Mouse (Mus musculus) forebrain, embryonic 14.5 days (tissue): Measurements from ENCODE around the gene Olfr324. TPM values are rescaled to one million over a fixed set of nuclear protein-coding genes. Genes with fewer than 3 reads are reported as not detected.
A peak's percentile ranks its signal among the peaks of the same experiment; 100 is the strongest.

Experiments
- ATAC-seq: fragments of 200-750 bp; cut with Nextera tagmentation; 2 replicates; pipeline ENCODE4 v1.8.0; 2017; ENCODE audit warnings: mild to moderate bottlenecking, moderate library complexity
- DNase-seq: peaks from one replicate; pipeline ENCODE4 v3.0.0-alpha.2; 2015; ENCODE audit warnings: low spot score
- H3K27ac ChIP-seq: fragments of 300-500 bp; sonication (generic); 2 replicates; pipeline ENCODE4 v1.5.1; 2014; ENCODE audit warnings: low read depth, mild to moderate bottlenecking, control low read depth, low read length, moderate library complexity
- H3K27me3 ChIP-seq: fragments of 300-500 bp; sonication (generic); replicated peaks from 2 replicates; pipeline ENCODE4 v1.6.1; 2014; ENCODE audit warnings: low read length, control low read depth, mixed read lengths; ENCODE audit not compliant: control insufficient read depth, insufficient read depth
- H3K36me3 ChIP-seq: fragments of 300-500 bp; sonication (generic); 2 replicates; pipeline ENCODE4 v1.6.1; 2014; ENCODE audit warnings: low read length, control low read depth; ENCODE audit not compliant: control insufficient read depth, insufficient read depth
- H3K4me1 ChIP-seq: fragments of 300-500 bp; sonication (generic); 2 replicates; pipeline ENCODE4 v1.6.1; 2014; ENCODE audit warnings: antibody characterized with exemption, low read length, control low read depth; ENCODE audit not compliant: control insufficient read depth, insufficient read depth
- H3K4me2 ChIP-seq: fragments of 300-500 bp; sonication (generic); 2 replicates; pipeline ENCODE4 v1.6.1; 2014; ENCODE audit warnings: mild to moderate bottlenecking, control low read depth, low read length
- H3K4me3 ChIP-seq: fragments of 300-500 bp; sonication (generic); 2 replicates; pipeline ENCODE4 v1.5.1; 2014; ENCODE audit warnings: low read depth, low read length, control low read depth
- H3K9ac ChIP-seq: fragments of 300-500 bp; sonication (generic); 2 replicates; pipeline ENCODE4 v1.6.1; 2014; ENCODE audit warnings: mild to moderate bottlenecking, low read length, control low read depth, moderate library complexity
- H3K9me3 ChIP-seq: fragments of 300-500 bp; sonication (generic); replicated peaks from 2 replicates; pipeline ENCODE4 v1.6.1; 2016; ENCODE audit warnings: low read length, control low read depth, mixed read lengths; ENCODE audit not compliant: control insufficient read depth
- WGBS: fragments of 180-500 bp; shearing (Covaris S2); extraction: QIAGEN DNeasy Blood & Tissue Kit; methylation state at CpG from one replicate; pipeline ENCODE4 v1.1.7; 2014; 5-methylcytosine and 5-hydroxymethylcytosine counted together
- polyA plus RNA-seq: library from polyadenylated mRNA; unstranded; fragments of >200 nt; fragmentation: Nextera tagmentation; extraction: Ambion mirVana; gene quantifications from 2 replicates; pipeline ENCODE4 v1.2.1, GENCODE M21; 2014

Gene Olfr324
- polyA plus RNA-seq = not detected in 2 replicates

DNA sequence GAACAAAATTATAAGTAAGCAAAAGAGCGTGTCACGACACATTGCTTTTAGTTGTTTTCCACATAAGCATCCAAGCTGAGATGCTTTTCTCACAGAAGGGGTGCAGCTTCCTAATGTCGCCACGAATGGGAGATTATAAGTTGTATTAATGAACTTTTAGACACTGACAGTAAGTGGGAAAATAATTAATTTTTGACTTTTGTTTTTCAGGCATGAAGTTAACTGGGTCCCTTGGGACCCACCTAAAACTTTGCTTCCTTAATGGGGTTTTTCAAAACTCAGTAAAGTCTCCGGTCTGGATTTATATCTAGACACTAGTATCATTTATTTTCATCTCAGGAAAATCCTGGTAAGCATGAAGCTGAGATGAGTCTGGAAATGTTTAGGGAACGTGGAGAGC lies at the start of gene Olfr324:
Gene Olfr324 (plus strand): TSS at position 301 of the 400 bp plus-strand sequence.
- Histone ChIP-seq H3K9ac (no peak within 1 kb of the TSS), H3K9me3 (no peaks in the 10 kb centered on the region), H3K36me3 (no peaks in the 10 kb centered on the region), H3K4me2 (no peak within 1 kb of the TSS), H3K4me1 (no peaks in the 10 kb centered on the region), H3K27ac (no peak within 1 kb of the TSS), H3K27me3 (no peaks in the 10 kb centered on the region), H3K4me3 (no peak within 1 kb of the TSS)
- no peak for ATAC-seq
- WGBS = 85% methylated on average over 6 of the region's 6 CpGs
- DNase-seq = no peak

DNA sequence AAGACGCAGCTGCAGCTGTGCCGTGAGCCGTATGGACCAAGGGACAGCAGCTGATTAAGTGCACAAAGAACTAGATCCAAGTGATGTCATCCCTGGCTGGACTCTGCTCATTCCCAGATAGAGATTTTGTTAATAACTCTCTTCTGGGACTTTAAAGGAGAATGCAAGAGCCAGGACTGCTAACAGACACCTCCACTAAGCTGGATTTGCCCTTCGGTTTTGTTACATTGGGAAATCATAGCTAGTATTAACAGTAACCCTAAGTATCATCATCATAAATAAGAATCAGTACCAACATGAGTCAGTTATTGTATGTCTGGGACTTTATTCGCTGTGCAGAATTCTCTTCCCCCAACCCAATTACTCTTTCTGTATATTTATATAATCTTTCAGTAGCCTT lies 48.6 kb upstream of the Olfr324 start, which contains the start of gene Olfr329-ps:
Gene Olfr329-ps (minus strand): TSS at position 101 of the 400 bp plus-strand sequence.
- Histone ChIP-seq H3K27me3 (no peaks in the 10 kb centered on the region), H3K4me3 (no peak within 1 kb of the TSS), H3K9ac (no peak within 1 kb of the TSS), H3K4me2 (no peak within 1 kb of the TSS), H3K36me3 (no peaks in the 10 kb centered on the region), H3K4me1 (no peaks in the 10 kb centered on the region), H3K27ac (no peak within 1 kb of the TSS), H3K9me3 (no peaks in the 10 kb centered on the region)
- DNase-seq (no peak), ATAC-seq (no peak)
- 88% methylated on average over 5 of the region's 5 CpGs for WGBS

DNA sequence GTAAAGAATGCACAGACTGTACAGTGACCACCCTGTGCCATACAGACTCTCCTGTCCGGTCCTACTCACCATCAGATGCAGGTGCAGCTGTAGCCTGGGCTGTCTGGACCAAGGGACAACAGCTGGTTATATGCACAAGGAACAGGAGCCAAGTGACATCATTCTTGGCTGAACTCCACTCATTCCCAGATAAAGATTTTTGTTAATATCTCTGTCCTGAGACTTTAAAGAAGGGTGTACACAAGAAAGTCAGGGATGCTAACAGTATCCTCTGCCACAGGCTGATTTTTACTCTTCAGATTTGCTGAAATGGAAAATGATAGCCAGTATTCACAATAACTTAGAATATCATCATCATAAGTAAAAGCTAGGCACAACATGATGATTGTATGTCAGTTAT lies 39.4 kb upstream of the Olfr324 start, which contains the start of gene Olfr328:
Gene Olfr328 (minus strand): TSS at position 101 of the 400 bp plus-strand sequence.
- ATAC-seq = no peak
- DNase-seq = no peak
- Histone ChIP-seq H3K27me3 (no peaks in the 10 kb centered on the region), H3K4me2 (no peak within 1 kb of the TSS), H3K36me3 (no peaks in the 10 kb centered on the region), H3K4me1 (no peaks in the 10 kb centered on the region), H3K4me3 (no peak within 1 kb of the TSS), H3K27ac (no peak within 1 kb of the TSS), H3K9me3 (no peaks in the 10 kb centered on the region), H3K9ac (no peak within 1 kb of the TSS)
- WGBS = 84% methylated on average over 1 of the region's 1 CpGs

DNA sequence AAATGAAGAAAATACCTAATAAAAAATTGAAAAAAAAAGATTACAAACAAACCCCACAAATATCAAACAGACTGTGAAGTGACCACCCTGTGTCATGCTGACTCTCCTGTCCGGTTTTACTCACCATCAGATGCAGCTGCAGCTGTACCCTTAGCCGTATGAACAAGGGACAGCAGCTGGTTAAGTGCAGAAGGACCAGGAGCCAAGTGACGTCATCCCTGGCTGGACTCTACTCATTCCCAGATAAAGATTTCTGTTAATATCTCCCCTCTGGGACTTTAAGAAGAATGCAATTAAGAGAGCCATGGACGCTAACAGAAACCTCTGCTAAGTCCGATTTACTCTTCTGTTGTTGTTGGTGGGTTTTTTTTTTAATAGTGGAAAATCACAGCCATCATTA lies 24.5 kb upstream of the Olfr324 start, which contains the start of gene Olfr224:
Gene Olfr224 (minus strand): TSS at position 149 of the 400 bp plus-strand sequence.
- ATAC-seq (no peak), DNase-seq (no peak)
- Histone ChIP-seq H3K27me3 (no peaks in the 10 kb centered on the region), H3K4me1 (no peaks in the 10 kb centered on the region), H3K4me2 (no peak within 1 kb of the TSS), H3K9ac (no peak within 1 kb of the TSS), H3K9me3 (no peaks in the 10 kb centered on the region), H3K36me3 (no peaks in the 10 kb centered on the region), H3K4me3 (no peak within 1 kb of the TSS), H3K27ac (no peak within 1 kb of the TSS)
- 79% methylated on average over 5 of the region's 5 CpGs for WGBS

DNA sequence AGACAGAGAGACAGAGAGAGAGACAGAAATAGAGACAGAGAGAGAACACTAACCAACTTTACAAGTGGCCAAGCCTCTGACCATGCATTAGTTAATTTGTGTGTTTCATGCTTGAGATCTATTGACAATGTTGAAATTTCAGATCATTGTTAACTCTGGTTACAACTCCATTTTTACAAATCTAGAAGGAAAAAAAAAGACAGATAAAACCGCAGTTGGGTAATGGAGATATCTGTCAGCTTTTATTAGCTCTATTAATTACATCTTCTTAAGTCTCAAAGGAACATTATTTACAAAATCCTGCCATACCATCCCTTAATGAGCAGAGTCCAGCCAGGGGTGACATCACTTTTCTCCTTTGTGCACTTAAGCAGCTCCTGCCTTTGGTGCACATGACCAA lies 17.5 kb upstream of the Olfr324 start, which contains the start of gene Olfr325:
Gene Olfr325 (plus strand): TSS at position 301 of the 400 bp plus-strand sequence.
- no peak within 1 kb of the TSS for H3K4me3 ChIP-seq
- no peak within 1 kb of the TSS for H3K9ac ChIP-seq
- H3K27me3 ChIP-seq = no peaks in the 10 kb centered on the region
- WGBS = 55% methylated on average over 1 of the region's 1 CpGs
- no peaks in the 10 kb centered on the region for H3K4me1 ChIP-seq
- H3K36me3 ChIP-seq = no peaks in the 10 kb centered on the region
- no peak within 1 kb of the TSS for H3K27ac ChIP-seq
- DNase-seq (no peak), ATAC-seq (no peak)
- H3K9me3 ChIP-seq = no peaks in the 10 kb centered on the region
- H3K4me2 ChIP-seq = no peak within 1 kb of the TSS

DNA sequence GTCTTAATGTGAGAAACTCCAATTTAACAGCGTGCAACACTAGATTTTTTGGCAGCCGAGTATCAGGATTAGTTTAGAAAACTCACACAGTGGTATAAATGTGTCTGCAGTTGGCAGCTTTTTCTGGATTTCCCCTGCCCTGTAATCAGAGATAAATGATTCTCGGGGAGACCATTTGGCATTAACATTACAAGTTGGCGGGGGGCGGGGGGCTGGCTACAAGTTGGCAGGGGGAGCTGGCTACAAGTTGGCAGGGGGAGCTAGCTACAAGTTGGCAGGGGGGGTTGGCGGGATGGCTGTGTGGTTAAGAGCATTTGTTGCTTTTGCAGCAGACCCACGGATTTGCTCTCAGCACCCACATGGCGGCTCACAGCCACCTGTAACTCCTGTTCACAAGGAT lies 16.3 kb upstream of the Olfr324 start:
- Histone ChIP-seq H3K4me3 (no peak overlapping the region), H3K27ac (no peak overlapping the region), H3K9me3 (no peaks in the 10 kb centered on the region), H3K9ac (no peak overlapping the region), H3K4me1 (no peaks in the 10 kb centered on the region), H3K27me3 (no peaks in the 10 kb centered on the region), H3K4me2 (no peak overlapping the region), H3K36me3 (no peaks in the 10 kb centered on the region)
- 59% methylated on average over 8 of the region's 8 CpGs for WGBS
- DNase-seq = peak; percentile 81
- peak; percentile 57; the same call in 1 of the 2 replicates for ATAC-seq

DNA sequence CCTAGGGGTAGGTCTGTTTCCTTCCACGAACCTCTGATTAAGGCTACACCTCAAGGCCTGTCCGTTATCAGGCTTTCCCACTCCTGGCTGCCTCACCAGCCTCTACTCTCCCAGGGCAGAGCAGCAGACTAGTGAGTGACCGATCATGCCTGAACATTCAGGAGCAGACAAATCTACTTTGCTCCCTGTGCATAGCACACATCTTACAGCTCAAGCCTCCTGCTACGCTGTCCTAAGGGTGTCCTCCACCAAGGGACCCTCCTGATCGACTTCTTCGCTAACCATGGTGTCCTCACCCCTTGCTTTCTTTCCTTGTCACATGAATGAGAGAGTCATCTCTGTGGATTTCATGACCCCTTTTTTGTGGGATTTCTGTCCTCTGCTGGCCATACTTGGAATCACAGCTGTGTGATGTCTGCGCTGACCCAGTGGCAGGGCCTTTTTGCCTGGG lies 7.0 kb upstream of the Olfr324 start:
- whole genome bisulfite sequencing = 68% methylated on average over 7 of the region's 7 CpGs
- Histone ChIP-seq H3K4me1 (0 out of 2 replicates have a peak, but pooled peaks cover 2% of the 10 kb centered on the region), H3K36me3 (no peaks in the 10 kb centered on the region), H3K27ac (no peak overlapping the region), H3K9me3 (no peaks in the 10 kb centered on the region), H3K9ac (no peak overlapping the region), H3K4me2 (no peak overlapping the region), H3K4me3 (no peak overlapping the region), H3K27me3 (no peaks in the 10 kb centered on the region)
- ATAC-seq (no peak), DNase-seq (peak; percentile 28)

DNA sequence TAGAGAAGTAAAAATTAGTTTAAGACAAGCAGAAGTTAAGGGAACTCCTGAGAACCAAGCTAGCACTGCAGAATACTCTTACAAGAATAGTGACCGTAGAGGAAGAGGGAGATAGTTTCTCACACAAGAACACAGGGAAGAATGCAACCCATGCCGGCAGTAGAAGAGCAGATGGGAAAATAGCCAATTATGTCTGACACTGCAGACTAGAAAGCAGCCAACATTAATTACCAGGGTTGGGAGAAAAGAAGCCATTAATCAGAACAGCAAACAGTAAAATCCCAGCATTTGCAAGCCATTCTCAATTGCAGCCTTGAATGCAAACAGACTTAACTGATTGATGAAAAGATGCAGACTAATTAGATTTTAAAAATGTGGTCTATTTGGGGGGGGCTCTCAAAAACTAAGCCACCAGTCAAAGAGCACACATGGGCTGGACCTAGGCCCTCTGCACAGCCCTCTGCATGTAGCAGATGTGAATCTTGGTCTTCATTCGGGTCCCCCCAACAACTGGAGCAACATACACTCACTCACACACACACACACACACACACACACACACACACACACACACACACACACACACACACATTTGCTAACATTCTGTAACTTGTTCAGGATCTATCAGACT lies 6.2 kb upstream of the Olfr324 start:
- H3K27me3 ChIP-seq = no peaks in the 10 kb centered on the region
- H3K4me1 ChIP-seq = 0 out of 2 replicates have a peak, but pooled peaks cover 2% of the 10 kb centered on the region
- no peaks in the 10 kb centered on the region for H3K9me3 ChIP-seq
- 14% methylated on average over 3 of the region's 3 CpGs for WGBS
- H3K27ac ChIP-seq = 0 out of 2 replicates have a peak overlapping the region, but pooled peaks have one; percentile 30
- peak; percentile 82 for DNase-seq
- H3K4me2 ChIP-seq = no peak overlapping the region
- ATAC-seq = peak; percentile 81
- no peaks in the 10 kb centered on the region for H3K36me3 ChIP-seq
- no peak overlapping the region for H3K9ac ChIP-seq
- no peak overlapping the region for H3K4me3 ChIP-seq

DNA sequence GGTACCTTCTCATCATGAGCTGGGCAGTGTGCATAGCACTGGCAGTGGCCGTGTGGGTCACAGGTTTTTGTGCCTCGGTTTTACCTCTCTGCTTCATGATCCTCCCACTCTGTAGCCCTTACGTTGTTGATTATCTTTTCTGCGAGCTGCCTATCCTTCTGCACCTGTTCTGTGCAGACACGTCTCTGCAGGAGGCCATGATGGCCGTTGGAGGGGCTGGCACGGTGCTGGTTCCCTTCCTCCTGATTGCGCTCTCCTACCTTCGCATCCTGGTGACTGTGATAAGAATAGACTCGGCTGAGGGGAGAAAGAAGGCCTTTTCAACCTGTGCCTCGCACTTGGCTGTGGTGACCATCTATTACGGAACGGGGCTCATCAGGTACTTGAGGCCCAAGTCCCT lies 2.9 kb downstream of the Olfr324 start:
- 89% methylated on average over 13 of the region's 13 CpGs for WGBS
- no peak overlapping the region for H3K4me3 ChIP-seq

More for the DNA sequence above, 2.9 kb downstream of the Olfr324 start:
- DNase-seq (no peak), ATAC-seq (no peak)
- H3K9me3 ChIP-seq = no peaks in the 10 kb centered on the region
- no peak overlapping the region for H3K27ac ChIP-seq
- no peaks in the 10 kb centered on the region for H3K36me3 ChIP-seq
- no peak overlapping the region for H3K9ac ChIP-seq
- no peaks in the 10 kb centered on the region for H3K4me1 ChIP-seq
- H3K27me3 ChIP-seq = no peaks in the 10 kb centered on the region
- H3K4me2 ChIP-seq = no peak overlapping the region
